ENCODE assay signal across 24 mouse cellular contexts in genomic region chr12:89945911-89946502, GRCm38 (mm10).
DNase-seq lines count a peak whose midpoint lies in the region; ATAC-seq and TF ChIP-seq lines count a peak whose summit lies in the region.
"Had no signal": no experiment of that assay in that cellular context is flagged by ENCODE, and none has a peak within 500 bp of the region (broad histone marks: within the 10 kb centered on the region; RNA-seq: fewer than 3 reads in every experiment).

No protein-coding gene starts in this region.

- no peaks in the 10 kb centered on the region for H3K4me1 ChIP-seq in forebrain, embryonic 15.5 days
- no peaks in the 10 kb centered on the region for H3K4me1 ChIP-seq in forebrain, embryonic 16.5 days (replicated peaks; ENCODE audit: control insufficient read depth, insufficient read depth, low read length)
- H3K4me1 ChIP-seq in midbrain, postnatal 0 days (ENCODE audit: insufficient read depth, low read length): no peaks in the 10 kb centered on the region
- H3K4me1 ChIP-seq in midbrain, embryonic 10.5 days: no peaks in the 10 kb centered on the region
- no peaks in the 10 kb centered on the region for H3K4me1 ChIP-seq in limb, embryonic 10.5 days
- H3K4me1 ChIP-seq: embryonic facial prominence, embryonic 12.5 days; intestine, embryonic 15.5 days; limb, embryonic 12.5 days; liver, embryonic 12.5 days; stomach, embryonic 15.5 days had no signal

- 0 out of 2 replicates have a peak, but pooled peaks have one; percentile 53 for ATAC-seq in forebrain, embryonic 15.5 days (replicated peaks)
- ATAC-seq in forebrain, embryonic 16.5 days: no peak
- ATAC-seq in midbrain, postnatal 0 days (ENCODE audit: low FRiP score): no peak
- ATAC-seq: intestine, embryonic 15.5 days; liver, embryonic 12.5 days had no signal

- H3K4me2 ChIP-seq in forebrain, embryonic 15.5 days (replicated peaks): no peak overlapping the region
- no peak overlapping the region for H3K4me2 ChIP-seq in forebrain, embryonic 16.5 days (ENCODE audit: low read length)
- no peak overlapping the region for H3K4me2 ChIP-seq in midbrain, postnatal 0 days (ENCODE audit: low read depth, low read length, poor library complexity, severe bottlenecking)
- H3K4me2 ChIP-seq: embryonic facial prominence, embryonic 12.5 days; intestine, embryonic 15.5 days; limb, embryonic 12.5 days; liver, embryonic 12.5 days; stomach, embryonic 15.5 days had no signal

- DNase-seq in midbrain, postnatal 0 days (ENCODE audit: low spot score): peak; percentile 14
- no peak for DNase-seq in midbrain, embryonic 10.5 days (ENCODE audit: low spot score)
- DNase-seq in cerebellum, postnatal 14 days: peak; percentile 30 to 48
- no peak for DNase-seq in retina, postnatal 1 day
- no peak for DNase-seq in limb, embryonic 10.5 days (ENCODE audit: low spot score)
- DNase-seq: adrenal gland, adult 2 months; B cell, adult 2 months; heart, postnatal 4 days; kidney, adult 9 months; kidney, postnatal 14 days; lung, adult 18-20 months; lung, postnatal 10 days; midbrain, embryonic 14.5 days; thymus, postnatal 36 days had no signal

- no peak for TF ChIP-seq CTCF in midbrain, postnatal 0 days (IDR thresholded peaks at IDR 0.05)

- H3K27me3 ChIP-seq in forebrain, embryonic 15.5 days: no peaks in the 10 kb centered on the region
- H3K27me3 ChIP-seq in forebrain, embryonic 16.5 days (replicated peaks; ENCODE audit: control insufficient read depth, insufficient read depth, low read length): no peaks in the 10 kb centered on the region
- no peaks in the 10 kb centered on the region for H3K27me3 ChIP-seq in midbrain, postnatal 0 days (ENCODE audit: insufficient read depth, low read length)
- no peaks in the 10 kb centered on the region for H3K27me3 ChIP-seq in midbrain, embryonic 10.5 days (ENCODE audit: low read depth, poor library complexity, severe bottlenecking)
- H3K27me3 ChIP-seq in limb, embryonic 10.5 days (ENCODE audit: low read depth, poor library complexity, severe bottlenecking): no peaks in the 10 kb centered on the region
- H3K27me3 ChIP-seq: CH12.LX; embryonic facial prominence, embryonic 12.5 days; intestine, embryonic 15.5 days; limb, embryonic 12.5 days; liver, embryonic 12.5 days; stomach, embryonic 15.5 days had no signal

- no peaks in the 10 kb centered on the region for H3K36me3 ChIP-seq in forebrain, embryonic 15.5 days
- H3K36me3 ChIP-seq in forebrain, embryonic 16.5 days (ENCODE audit: control insufficient read depth, insufficient read depth): no peaks in the 10 kb centered on the region
- H3K36me3 ChIP-seq in midbrain, postnatal 0 days (ENCODE audit: insufficient read depth, low read length): no peaks in the 10 kb centered on the region
- no peaks in the 10 kb centered on the region for H3K36me3 ChIP-seq in midbrain, embryonic 10.5 days
- no peaks in the 10 kb centered on the region for H3K36me3 ChIP-seq in limb, embryonic 10.5 days
- H3K36me3 ChIP-seq: embryonic facial prominence, embryonic 12.5 days; G1E; intestine, embryonic 15.5 days; limb, embryonic 12.5 days; liver, embryonic 12.5 days; stomach, embryonic 15.5 days had no signal

- no peaks in the 10 kb centered on the region for H3K9me3 ChIP-seq in forebrain, embryonic 15.5 days
- no peaks in the 10 kb centered on the region for H3K9me3 ChIP-seq in forebrain, embryonic 16.5 days (ENCODE audit: control insufficient read depth, low read length)
- H3K9me3 ChIP-seq in midbrain, postnatal 0 days (ENCODE audit: low read length): no peaks in the 10 kb centered on the region
- H3K9me3 ChIP-seq in midbrain, embryonic 10.5 days (replicated peaks): no peaks in the 10 kb centered on the region
- H3K9me3 ChIP-seq in limb, embryonic 10.5 days (replicated peaks): no peaks in the 10 kb centered on the region
- H3K9me3 ChIP-seq: embryonic facial prominence, embryonic 12.5 days; intestine, embryonic 15.5 days; limb, embryonic 12.5 days; liver, embryonic 12.5 days; stomach, embryonic 15.5 days had no signal

- WGBS in forebrain, embryonic 15.5 days: 74% methylated on average over 2 of the region's 2 CpGs
- WGBS in forebrain, embryonic 16.5 days: 66% methylated on average over 2 of the region's 2 CpGs
- 74% methylated on average over 2 of the region's 2 CpGs for WGBS in midbrain, postnatal 0 days
- WGBS in midbrain, embryonic 10.5 days: 88% methylated on average over 2 of the region's 2 CpGs
- WGBS in limb, embryonic 10.5 days: 68% methylated on average over 2 of the region's 2 CpGs

- H3K27ac ChIP-seq in forebrain, embryonic 15.5 days (replicated peaks): no peak overlapping the region
- no peak overlapping the region for H3K27ac ChIP-seq in forebrain, embryonic 16.5 days (ENCODE audit: low read length)
- no peak overlapping the region for H3K27ac ChIP-seq in midbrain, postnatal 0 days (ENCODE audit: low read depth, low read length)
- no peak overlapping the region for H3K27ac ChIP-seq in midbrain, embryonic 10.5 days (replicated peaks)
- no peak overlapping the region for H3K27ac ChIP-seq in limb, embryonic 10.5 days
- H3K27ac ChIP-seq: embryonic facial prominence, embryonic 12.5 days; intestine, embryonic 15.5 days; limb, embryonic 12.5 days; liver, embryonic 12.5 days; stomach, embryonic 15.5 days had no signal

- H3K9ac ChIP-seq in forebrain, embryonic 15.5 days (replicated peaks): no peak overlapping the region
- H3K9ac ChIP-seq in forebrain, embryonic 16.5 days (replicated peaks; ENCODE audit: low read depth, low read length): no peak overlapping the region
- no peak overlapping the region for H3K9ac ChIP-seq in midbrain, postnatal 0 days (replicated peaks; ENCODE audit: low read length, poor library complexity, severe bottlenecking)
- H3K9ac ChIP-seq: embryonic facial prominence, embryonic 12.5 days; intestine, embryonic 15.5 days; limb, embryonic 12.5 days; liver, embryonic 12.5 days; stomach, embryonic 15.5 days had no signal

- H3K4me3 ChIP-seq in forebrain, embryonic 15.5 days: no peak overlapping the region
- H3K4me3 ChIP-seq in forebrain, embryonic 16.5 days (replicated peaks; ENCODE audit: low read length): no peak overlapping the region
- H3K4me3 ChIP-seq in midbrain, postnatal 0 days (ENCODE audit: low read depth, low read length): no peak overlapping the region
- no peak overlapping the region for H3K4me3 ChIP-seq in midbrain, embryonic 10.5 days
- H3K4me3 ChIP-seq in limb, embryonic 10.5 days: no peak overlapping the region
- H3K4me3 ChIP-seq: embryonic facial prominence, embryonic 12.5 days; intestine, embryonic 15.5 days; limb, embryonic 12.5 days; liver, embryonic 12.5 days; myocyte; stomach, embryonic 15.5 days had no signal

Comparison
In these comparisons a context has a peak if more than half of its experiments do, and no peak if none do; other contexts are left out.
1. DNase-seq: peak in midbrain, postnatal 0 days (single experiment) and cerebellum, postnatal 14 days (2 of 2); none in midbrain, embryonic 10.5 days (single experiment), retina, postnatal 1 day (single experiment) and limb, embryonic 10.5 days (single experiment).